Mouse (Mus musculus) layer of hippocampus, adult 11-12 months (tissue): ENCODE results near the gene Vmn1r32.

ENCODE experiments used
- DNase-seq: peaks from one replicate; pipeline ENCODE4 v3.0.0; 2022; ENCODE audit warnings: low spot score

Gene Vmn1r32

GRCm38 (mm10) chr6:66559996-66560395, at the start of gene Vmn1r32:
TSS of gene Vmn1r32 (minus strand) at chr6:66560096.
- DNase-seq: no peak

- DNase-seq: no peak
Observed at GRCm38 (mm10) chr6:66595804-66596203, 35.9 kb upstream of the Vmn1r32 start.

GRCm38 (mm10) chr6:66535966-66536365, 23.9 kb downstream of the Vmn1r32 start:
- no peak for DNase-seq

GRCm38 (mm10) chr6:66535028-66535862, 24.7 kb downstream of the Vmn1r32 start, which contains the start of gene Mad2l1:
TSS of gene Mad2l1 (plus strand) at chr6:66535390.
- DNase-seq: peak; percentile 98

GRCm38 (mm10) chr6:66534366-66534941, 25.4 kb downstream of the Vmn1r32 start:
- DNase-seq: no peak

GRCm38 (mm10) chr6:66533241-66533640, 26.7 kb downstream of the Vmn1r32 start:
- DNase-seq: peak; percentile 34

- no peak for DNase-seq
Observed at GRCm38 (mm10) chr6:66528386-66528785, 31.5 kb downstream of the Vmn1r32 start.

- DNase-seq: no peak
Observed at GRCm38 (mm10) chr6:66516368-66516767, 43.5 kb downstream of the Vmn1r32 start.
